Mouse (Mus musculus): Measurements from ENCODE around the gene Caly.
A peak's percentile ranks its signal among the peaks of the same experiment; 100 is the strongest.

The Caly gene

DNA sequence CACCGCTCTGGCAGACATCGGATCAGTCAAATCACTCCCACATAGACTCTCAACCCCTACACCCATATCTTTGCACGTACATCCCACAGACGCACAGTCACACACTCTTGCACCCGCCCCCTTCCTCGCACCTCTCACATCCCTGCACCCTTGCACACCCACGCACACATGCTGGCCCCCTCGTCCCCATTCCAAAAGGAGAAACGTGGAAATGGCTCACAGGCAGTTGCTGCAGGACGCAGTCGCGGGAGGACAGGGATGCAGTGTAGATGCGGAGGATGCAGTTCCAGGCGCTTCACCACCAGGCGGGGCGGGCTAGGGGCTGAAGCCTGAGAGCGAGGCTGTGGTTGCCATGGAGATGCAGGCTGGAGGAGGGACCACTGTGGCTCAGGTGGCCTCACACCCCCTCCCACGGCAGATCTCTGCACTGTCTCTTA is at the start of gene Caly:
Gene Caly (minus strand): TSS at position 307 of the 437 bp plus-strand sequence.
- DNase-seq (ENCODE audit: low read depth, low spot score), result no peak

DNA sequence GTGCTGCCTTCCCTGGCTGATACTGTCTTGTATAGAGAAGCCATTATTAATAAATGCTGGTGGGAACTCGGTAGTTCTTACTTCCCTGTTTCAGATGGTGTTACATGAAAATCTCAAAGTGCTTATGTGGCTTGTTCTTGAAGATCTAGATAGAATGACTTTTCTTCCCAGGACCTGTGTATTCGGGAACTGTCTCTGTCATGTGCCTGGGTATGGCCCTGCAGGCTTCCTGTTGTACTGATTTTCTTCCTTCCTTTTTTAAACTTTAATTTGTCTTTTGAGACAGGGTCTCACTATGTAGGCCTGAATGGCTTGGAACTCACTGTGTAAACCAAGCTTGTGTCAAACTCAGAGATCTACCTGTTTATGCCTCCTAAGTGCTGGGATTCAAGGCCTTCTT is 45.6 kb upstream of the Caly start:
- DNase-seq (ENCODE audit: low read depth, low spot score), result no peak

DNA sequence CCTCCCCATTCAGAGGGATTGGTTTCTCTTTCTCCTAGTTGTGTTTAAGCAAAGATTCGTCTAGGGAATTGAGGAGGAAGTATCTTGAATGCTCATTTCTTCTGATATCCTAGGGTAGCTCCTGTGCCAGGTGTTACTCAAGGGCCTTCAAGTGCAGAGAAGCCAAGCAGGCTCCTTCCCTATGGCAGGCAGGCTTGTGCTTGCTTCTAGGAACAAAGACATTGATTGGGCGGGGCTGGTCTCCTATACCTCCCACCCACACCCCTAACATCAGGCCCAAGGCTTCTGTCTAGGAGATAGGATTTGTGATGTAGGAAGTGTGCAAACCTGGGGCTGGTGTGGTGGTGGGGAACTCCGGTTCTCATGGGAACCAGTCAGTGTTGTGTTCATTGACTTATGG is 44.6 kb upstream of the Caly start:
- DNase-seq (ENCODE audit: low read depth, low spot score), result no peak

DNA sequence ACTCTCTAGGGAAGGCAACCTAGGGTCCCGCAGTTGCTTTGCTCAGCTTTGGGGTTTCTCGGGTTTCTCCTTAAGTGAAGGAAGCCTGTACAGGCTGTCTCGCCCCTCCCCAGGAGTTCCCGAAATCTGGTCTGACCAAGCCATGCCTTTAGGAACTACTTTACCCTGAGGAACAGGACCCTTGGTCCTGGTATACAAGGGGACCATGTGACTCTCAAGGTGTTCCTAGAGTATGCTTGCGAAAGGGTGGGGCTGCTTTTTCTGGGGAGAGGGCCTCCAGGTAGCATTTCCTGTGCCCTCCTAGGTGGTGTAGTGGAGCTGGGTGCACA is 43.6 kb upstream of the Caly start:
- no peak for DNase-seq (ENCODE audit: low read depth, low spot score)

DNA sequence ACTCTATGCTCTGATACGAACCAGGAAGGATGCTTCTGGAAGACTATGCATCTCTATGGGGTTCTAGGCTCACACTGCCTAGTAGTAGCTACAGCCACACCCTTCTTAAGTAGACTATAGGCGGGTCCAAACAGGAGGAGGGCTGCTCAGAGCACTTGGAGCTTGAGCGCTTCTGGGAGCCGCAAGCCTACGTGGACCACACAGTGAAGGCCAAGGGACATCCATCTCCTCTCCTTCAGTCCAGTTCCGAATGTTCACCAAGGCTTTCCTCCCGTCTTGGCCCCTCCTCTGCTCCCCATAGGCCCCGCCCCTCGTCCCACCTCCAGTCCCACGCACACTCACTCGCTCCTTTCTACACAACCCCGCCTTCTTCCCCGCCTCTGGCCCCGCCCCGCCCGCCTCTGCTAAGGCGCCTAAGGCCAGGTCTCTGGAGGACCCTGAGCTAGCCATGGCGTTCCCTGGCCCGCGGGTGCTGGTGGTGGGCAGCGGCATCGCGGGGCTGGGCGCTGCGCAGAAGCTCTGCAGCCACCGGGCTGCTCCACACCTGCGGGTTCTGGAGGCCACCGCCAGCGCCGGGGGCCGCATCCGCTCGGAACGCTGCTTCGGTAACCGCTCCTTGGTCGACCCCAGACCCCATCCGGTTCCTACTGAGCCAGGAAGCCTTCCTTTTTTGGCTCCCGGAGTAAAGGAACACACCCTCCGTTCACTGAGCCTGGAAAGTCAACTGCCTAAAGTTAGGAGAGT is 43.1 kb upstream of the Caly start:
- DNase-seq (ENCODE audit: low read depth, low spot score), result peak; percentile 93

DNA sequence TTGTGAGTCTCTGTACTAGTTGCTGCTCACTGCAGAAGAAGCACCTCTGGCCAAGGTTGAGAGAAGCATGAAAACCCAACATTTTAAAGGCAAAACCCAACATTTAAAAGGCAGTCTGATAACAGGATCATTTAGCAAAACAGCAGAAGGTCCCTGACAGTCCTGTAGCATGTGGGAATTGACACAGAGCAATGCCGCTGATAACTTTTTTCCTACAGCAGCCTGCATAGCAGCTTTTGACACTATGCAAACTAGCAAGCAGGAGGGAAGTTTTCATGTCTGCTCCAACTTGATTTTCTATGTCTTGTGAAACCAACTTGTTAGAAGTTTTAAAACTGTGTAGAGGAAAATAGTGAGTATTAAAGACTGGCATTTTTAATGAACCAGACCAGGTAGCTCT is 42.0 kb upstream of the Caly start:
- DNase-seq (ENCODE audit: low read depth, low spot score), result no peak

DNA sequence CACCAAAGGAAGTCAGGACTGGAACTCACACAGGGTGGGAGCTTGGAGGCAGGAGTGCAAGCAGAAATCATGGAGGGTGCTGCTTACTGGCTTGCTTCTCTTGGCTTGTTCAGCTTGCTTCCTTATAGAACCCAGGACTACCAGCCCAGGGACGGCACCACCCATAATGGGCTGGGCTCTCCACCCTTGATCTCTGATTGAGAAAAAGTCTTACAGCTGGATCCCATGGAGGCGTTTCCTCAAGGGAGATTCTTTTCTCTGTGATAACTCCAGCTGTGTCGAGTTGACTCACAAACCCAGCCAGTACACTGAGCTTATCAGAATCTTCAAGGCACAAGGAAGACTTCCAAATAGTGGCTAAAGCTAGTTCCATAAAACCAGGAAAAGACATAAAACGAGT is 40.4 kb upstream of the Caly start:
- peak; percentile 61 for DNase-seq (ENCODE audit: low read depth, low spot score)

DNA sequence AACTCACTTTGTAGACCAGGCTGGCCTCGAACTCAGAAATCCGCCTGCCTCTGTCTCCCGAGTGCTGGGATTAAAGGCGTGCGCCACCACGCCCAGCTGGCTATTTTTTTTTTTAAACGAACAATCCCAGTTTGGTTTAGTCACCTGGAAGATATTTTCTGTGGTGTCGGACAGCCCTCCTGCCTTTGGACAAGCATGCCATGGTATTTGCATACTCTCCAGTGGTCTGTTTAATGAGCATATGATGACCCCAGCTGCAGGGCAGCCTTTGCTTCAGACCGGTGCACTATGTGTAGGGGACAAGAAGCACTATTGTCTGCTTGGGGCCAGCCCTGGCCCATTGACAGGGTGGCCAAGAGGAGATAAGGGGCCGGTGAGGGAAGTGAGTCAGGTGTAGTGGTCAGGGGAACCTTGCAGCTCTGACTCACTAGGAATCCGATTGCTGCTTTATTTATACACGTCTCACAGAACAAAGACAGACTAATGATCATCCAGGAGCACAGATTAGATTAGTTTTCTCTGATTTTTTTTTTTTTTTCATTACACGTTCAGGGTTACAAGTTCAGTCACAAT is 39.1 kb upstream of the Caly start:
- peak; percentile 60 for DNase-seq (ENCODE audit: low read depth, low spot score)

DNA sequence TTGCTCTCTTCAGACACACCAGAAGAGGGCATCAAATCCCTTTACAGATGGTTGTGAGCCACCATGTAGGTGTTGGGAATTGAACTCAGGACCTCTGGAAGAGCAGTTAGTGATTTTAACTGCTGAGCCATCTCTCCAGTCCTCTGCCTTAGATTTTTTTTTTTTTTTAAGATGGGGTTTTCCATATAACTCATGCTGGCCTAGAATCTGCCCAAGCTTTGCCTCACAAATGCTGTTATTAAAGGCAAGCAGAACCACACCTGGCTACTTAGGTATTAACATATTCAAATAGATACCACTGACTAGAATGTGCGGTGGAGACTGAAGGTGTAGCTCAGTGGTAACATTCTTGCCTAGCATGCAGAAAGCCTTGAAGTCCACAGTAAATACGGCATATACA is 38.1 kb upstream of the Caly start:
- no peak for DNase-seq (ENCODE audit: low read depth, low spot score)

DNA sequence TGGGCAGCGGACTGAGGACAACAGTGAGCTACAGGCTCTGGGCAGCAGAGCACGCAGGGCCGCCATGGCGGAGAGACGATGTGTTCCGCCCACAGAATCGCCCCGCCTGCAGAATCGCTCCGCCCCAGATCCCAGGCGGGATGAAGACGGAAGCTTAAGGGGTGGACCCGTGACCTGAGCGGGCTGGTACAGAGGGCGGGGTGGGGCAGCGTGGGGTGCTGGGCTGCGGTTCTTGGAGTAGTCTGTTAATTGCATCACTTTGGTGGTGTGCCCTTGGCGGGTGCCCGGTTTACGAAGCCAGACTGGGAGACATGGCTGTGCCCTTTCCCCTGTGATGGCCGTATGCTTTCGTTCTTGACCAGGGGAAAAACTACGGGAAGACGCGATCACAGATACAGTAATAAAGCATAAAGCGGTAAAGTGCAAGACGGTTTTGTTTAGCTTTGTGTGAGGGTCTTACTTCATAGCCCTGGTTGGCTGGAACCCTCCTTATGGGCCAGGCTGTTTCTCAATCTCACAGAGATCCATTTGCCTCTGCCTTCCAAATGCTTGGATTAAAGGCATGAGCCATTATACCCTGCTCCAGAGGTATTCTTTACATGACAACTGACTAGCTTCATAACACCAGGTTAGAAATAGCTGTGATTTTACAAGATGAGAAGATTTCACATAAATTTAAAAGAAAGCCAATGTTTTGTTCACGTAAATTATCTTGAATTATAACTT is 34.1 kb upstream of the Caly start, which contains the start of gene Echs1:
Gene Echs1 (minus strand): TSS at position 148 of the 726 bp plus-strand sequence.
- peak; percentile 92 for DNase-seq (ENCODE audit: low read depth, low spot score)

DNA sequence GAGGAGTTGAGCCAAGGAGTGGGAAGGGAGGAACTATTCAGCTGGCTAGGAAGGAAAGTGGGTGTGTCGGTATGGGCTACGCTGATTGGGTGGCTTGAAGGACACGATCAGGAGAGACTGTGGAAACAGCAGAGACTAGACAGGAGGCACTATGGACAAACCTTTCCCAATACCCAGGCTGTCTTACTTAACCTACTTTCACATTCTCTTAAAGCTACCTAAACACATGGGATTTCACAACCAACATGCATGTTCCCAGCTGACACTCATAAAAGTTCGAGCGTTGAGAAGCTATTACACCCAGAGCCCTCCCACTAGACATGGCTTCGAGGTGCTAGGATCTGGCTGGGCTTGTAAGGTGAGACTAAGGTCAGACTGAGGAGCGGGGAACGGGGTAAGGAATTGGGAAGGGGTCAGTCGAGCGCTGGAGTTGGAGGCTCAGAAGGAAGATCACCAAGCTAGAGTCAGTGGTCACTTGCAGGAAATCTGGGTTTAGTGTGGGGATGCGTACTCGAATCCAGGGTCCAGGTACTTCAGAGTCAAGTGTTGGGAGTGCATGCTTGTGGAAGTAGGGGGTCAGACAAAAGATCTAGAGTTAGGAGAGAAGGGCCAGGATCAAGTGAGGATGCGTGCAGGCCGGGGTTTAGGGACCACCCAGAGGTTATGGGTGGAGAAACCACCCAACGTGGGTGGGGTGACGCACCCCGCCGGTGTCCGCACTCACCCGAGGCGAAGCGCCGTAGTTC is 33.4 kb upstream of the Caly start, which contains the start of gene Paox:
Gene Paox (plus strand): TSS at position 217 of the 746 bp plus-strand sequence.
- DNase-seq (ENCODE audit: low read depth, low spot score), result peak; percentile 91

DNA sequence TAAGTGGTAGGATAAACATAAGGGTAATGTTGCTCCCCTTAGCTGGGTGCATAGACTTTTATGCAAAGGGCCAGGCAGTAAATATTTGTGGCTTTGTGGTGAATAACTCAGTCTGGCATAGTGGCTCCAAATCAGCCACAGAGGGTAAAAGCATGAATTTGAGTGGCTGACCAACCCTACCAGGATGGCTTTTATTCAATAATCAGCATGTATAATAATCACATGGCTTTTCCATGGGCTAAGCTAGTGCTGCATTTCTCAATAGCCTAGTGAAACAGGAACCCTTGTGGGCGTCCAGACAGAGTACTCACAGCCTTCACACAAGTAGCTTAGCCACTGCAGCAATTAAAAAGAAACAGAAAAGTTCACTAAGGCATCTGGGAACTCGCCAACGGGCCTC is 29.6 kb upstream of the Caly start:
- peak; percentile 64 for DNase-seq (ENCODE audit: low read depth, low spot score)

DNA sequence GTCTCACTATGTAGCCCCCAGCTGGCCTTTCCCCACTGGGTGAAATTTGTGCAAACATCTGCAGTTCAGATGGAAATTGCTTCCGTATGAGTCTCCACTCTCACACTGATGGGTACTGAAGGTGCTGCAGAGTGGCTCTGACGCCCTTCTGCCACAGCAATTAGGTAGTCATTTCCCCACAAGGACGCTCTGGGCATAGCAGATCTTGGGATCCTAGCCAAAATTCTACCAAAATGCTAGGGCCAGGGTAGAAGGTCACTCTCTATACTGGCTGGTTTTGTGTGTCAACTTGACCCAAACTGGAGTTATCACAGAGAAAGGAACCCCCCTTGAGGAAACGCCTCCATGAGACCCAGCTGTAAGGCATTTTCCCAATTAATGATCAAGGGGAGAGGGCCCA is 21.7 kb upstream of the Caly start:
- no peak for DNase-seq (ENCODE audit: low read depth, low spot score)

DNA sequence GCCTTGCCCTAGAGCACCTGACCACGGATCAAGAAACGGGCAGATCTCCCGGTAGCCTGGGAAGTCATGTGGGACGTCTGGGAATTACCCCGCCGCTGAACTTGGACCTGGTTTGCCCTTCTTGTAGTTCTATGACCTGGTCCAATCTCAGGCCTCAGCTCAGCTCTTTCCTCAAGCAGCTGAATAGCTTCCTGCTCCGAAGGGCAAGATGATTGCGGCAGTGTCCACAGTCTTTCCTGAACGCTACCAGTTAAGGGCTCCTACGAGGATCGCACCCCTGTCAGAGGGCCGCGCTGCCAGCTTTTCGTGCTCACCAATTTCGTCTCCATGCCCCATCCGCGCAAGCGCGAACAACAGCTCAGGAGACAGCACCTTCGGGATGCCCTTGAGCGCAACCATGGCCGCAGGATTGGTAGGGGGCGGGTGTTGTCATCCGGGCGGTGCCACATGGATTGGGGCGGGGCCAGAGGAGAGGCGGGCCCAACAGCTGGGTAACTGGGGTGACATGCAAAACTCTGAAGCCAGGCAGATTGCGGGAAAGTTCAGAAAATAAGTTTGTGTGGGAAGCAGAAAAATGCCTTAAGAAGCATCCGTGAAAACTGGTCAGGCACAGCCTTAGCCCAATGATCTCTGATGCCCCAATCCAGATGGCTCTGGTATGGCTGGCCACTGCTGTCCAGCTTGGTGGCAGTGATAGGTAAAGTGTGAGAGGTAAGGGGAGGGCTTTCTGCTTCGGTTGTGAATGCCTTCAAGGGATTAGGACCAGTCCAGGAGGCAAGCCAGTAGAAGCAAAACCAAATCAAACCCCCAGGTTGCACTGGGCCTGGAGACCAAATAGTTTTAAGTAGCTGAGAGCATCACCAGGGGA is 19.9 kb upstream of the Caly start, which contains the start of gene Fuom:
Gene Fuom (minus strand): TSS at position 449 of the 868 bp plus-strand sequence.
- DNase-seq (ENCODE audit: low read depth, low spot score), result peak; percentile 59

DNA sequence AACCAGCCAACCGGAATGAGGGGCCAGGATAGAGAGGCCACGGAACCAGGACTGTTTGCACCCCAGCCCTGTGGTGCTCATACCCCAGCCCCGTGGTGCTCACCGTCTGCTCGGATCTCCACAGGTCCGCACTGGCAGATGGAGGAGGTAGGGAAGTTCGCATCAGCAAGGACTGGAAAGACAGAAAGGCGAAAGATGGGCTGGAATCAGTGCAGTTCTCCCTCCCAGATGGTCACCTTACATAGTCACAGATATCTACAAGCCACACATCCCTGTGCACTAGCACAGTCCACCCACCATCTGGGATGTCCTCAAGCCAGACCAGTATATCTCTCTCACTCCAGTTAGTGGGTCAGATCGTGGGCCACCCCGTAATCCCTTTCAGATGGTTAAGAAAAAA is 19.1 kb upstream of the Caly start:
- DNase-seq (ENCODE audit: low read depth, low spot score), result no peak

DNA sequence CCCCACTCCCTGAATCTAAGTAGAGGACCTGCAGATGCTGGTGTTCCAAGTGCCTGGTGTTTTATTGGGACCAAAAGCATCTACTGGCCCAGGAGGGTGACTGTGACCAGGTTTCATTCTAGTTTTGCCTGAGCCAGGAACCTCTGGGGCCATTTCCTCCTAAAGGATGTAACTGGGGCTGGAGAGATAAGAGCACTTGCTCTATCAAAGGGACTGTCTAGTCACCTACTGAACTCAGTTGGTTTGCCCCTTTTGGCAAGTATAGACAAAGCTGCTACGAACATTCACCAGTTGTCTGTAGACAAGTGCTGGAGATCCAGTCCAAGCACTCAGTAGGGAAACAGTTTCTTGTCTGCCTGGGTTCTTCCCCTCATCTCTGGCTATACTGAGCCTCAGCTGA is 16.1 kb upstream of the Caly start:
- no peak for DNase-seq (ENCODE audit: low read depth, low spot score)

DNA sequence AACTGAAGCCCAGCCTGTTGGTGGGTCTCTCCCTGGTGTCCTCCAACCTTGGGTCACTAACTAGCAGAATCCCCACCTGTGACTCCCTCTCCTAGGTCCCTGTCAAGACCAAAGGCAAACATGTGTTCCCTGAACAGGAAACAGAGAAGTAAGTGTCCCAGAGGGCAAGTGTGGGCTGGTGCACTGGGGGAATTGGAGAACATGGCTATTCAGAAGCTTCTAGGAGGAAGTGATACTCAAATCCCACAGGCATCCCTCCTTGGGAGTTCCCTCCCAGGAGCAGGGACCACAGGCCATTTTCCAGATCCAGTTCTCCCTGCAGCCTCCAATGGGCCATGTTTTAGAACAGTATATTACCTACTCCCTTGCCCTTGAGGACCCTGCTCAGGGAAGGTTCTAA is 13.7 kb upstream of the Caly start:
- no peak for DNase-seq (ENCODE audit: low read depth, low spot score)

DNA sequence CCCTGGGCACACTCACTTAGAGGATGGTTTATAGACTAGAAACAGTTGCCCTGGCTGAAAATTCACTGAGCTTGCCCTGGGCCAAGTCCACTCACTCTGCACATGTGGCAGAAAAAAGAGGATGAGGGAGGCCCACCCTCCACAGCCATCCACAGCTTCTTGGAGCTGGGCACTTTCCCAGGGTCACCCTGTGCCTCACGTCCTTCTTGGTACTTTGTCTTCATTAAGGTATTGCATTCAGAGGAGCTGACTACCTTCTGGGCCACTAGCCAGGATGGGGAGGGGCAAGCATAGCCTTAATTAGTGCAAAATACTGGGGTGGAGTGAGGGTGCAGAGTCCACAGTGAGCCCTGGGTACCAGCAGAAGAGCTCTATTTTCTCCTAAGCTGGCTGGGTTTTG is 13.2 kb upstream of the Caly start:
- DNase-seq (ENCODE audit: low read depth, low spot score), result no peak

DNA sequence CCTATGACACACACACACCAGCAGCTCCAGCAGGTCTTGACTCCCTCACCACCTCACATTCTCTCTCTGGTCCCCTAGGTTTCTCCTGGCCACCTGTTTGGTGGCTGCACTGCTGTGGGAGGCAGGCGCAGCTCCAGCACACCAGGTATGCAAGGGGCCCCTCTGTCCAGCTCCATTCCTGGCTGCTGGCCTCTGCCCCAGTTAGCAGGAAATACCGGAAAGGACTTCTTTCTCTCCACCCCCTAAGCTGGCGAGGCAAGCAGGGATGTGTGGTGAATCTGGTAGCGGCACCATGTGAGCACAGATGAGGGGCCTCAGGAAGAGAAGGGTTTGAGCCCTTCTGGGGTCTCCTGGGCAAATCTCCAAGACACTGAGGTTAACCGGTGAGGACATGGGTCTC is 12.6 kb upstream of the Caly start:
- DNase-seq (ENCODE audit: low read depth, low spot score), result no peak

DNA sequence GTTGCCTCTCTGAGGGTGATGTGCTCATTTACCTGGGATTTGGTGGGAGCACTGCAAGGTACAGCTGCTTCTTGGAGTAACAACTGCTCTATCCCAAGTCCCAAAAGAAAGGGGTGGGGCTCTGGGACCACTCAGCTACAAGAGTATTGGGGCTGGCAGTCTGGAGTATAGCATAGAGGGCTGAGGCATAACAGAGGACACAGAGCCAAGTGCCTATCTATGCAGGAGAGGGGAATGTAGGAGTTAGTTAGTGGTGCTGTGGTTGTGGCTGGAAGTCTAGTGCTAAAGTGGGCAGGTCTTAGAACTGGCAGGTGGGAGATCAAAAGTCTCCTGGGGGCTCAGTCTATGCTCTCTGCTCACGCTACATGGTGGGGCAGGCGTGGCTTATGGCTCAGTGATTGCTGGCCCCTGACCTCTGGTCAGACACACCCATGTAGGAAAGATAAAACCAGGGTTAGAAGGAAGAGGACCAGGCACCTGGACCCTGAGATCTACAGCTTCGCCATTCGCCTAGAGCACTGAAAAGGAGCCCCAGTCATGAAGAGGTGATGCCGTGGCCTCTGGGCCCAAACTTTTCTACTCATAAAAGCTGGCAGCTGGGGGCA is 10.7 kb upstream of the Caly start, which contains the start of gene Prap1:
Gene Prap1 (plus strand): TSS at position 472 of the 605 bp plus-strand sequence.
- no peak for DNase-seq (ENCODE audit: low read depth, low spot score)

DNA sequence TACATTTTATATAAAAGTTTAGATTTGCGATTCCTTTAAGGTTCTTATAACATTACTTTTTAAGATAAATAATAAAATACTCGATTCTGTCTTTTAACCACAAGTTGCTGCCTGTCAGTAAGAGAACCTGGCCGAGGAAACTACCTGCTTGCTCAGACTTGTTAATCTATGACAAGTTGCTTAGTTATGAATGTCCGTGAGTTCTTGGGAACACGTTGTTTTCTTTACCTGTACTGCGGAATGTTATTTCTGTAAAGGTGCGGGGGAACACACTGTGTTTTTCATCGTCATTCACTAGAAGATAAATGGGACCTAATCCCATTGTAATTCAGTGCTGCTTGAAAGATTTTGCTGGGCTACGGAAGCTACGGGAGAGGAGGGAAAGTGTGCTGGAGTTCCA is 8.3 kb upstream of the Caly start:
- no peak for DNase-seq (ENCODE audit: low read depth, low spot score)
